Mouse (Mus musculus): ENCODE results near the gene Dnah6.

DNA sequence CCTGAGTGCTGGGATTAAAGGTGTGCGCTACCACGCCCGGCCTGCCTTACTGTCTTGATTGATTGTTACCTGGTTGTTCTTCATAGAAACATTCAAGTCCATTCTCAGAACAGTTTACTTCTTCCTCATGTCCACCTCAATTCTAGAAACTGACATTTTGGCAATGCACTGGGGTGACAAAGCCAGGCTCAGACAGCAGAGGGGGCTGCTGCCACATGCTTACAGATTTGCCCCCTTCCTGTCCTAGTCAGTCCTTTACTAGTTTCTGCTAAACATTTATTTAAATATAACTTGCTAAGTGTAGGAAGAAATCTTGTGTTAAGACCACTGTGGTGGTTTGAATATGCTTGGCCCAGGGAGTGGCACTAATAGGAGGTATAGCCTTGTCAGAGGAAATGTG is 192.6 kb downstream of the Dnah6 start:
- TF ChIP-seq CTCF (IDR thresholded peaks at IDR 0.05; ENCODE audit: control insufficient read depth, insufficient read depth, insufficient replicate concordance, low read depth, low read length) (no peak), POLR2A (IDR thresholded peaks at IDR 0.05; ENCODE audit: control insufficient read depth, low read depth, low read length) (no peak)

Measured in testis, adult 2 months (tissue).